Mouse (Mus musculus): ENCODE measurements around the gene Sgf29. TPM values are rescaled to one million over a fixed set of nuclear protein-coding genes. Genes with fewer than 3 reads are reported as not detected.

Gene Sgf29
- polyA plus RNA-seq, 1 experiment: 31.4 TPM

GRCm38 (mm10) chr7:126696303-126696702 lies 47.2 kb downstream of the Sgf29 start:
- peaks cover 25% of the 10 kb centered on the region for H3K36me3 ChIP-seq (ENCODE audit: control insufficient read depth, insufficient read depth, low read length)
- TF ChIP-seq POLR2A (IDR thresholded peaks at IDR 0.05; ENCODE audit: low read depth, low read length): no peak
- no peak for TF ChIP-seq CTCF (IDR thresholded peaks at IDR 0.05; ENCODE audit: extremely low read depth, insufficient read depth, insufficient read length, insufficient replicate concordance)
- DNase-seq (ENCODE audit: low read depth in 1 of 2, low spot score in 2 of 2): no peak
- peak overlapping the region; percentile 93 for H3K4me3 ChIP-seq (ENCODE audit: extremely low read depth, insufficient read depth, insufficient read length)
- H3K27me3 ChIP-seq (ENCODE audit: control insufficient read depth, insufficient read depth, low read length): no peaks in the 10 kb centered on the region
- 5% methylated on average over 17 of the region's 17 CpGs for WGBS
- H3K27ac ChIP-seq (ENCODE audit: insufficient read depth, low read length): peak overlapping the region; percentile 97
- H3K4me1 ChIP-seq (ENCODE audit: control insufficient read depth, insufficient read depth, insufficient read length): peaks cover 14% of the 10 kb centered on the region

GRCm38 (mm10) chr7:126696886-126697285 lies 47.8 kb downstream of the Sgf29 start:
- peaks cover 18% of the 10 kb centered on the region for H3K4me1 ChIP-seq (ENCODE audit: control insufficient read depth, insufficient read depth, insufficient read length)
- 62% methylated on average over 3 of the region's 3 CpGs for WGBS
- H3K4me3 ChIP-seq (ENCODE audit: extremely low read depth, insufficient read depth, insufficient read length): peak overlapping the region; percentile 93; the same call in 1 of the 2 replicates
- H3K36me3 ChIP-seq (ENCODE audit: control insufficient read depth, insufficient read depth, low read length): peaks cover 31% of the 10 kb centered on the region
- 0 out of 2 replicates have a peak overlapping the region, but pooled peaks have one; percentile 97 for H3K27ac ChIP-seq (ENCODE audit: insufficient read depth, low read length)
- TF ChIP-seq CTCF (IDR thresholded peaks at IDR 0.05; ENCODE audit: extremely low read depth, insufficient read depth, insufficient read length, insufficient replicate concordance) (no peak), POLR2A (IDR thresholded peaks at IDR 0.05; ENCODE audit: low read depth, low read length) (no peak)
- no peak for DNase-seq (ENCODE audit: low read depth in 1 of 2, low spot score in 2 of 2)
- no peaks in the 10 kb centered on the region for H3K27me3 ChIP-seq (ENCODE audit: control insufficient read depth, insufficient read depth, low read length)

GRCm38 (mm10) chr7:126697838-126698237 lies 48.7 kb downstream of the Sgf29 start:
- Histone ChIP-seq H3K4me3 (ENCODE audit: extremely low read depth, insufficient read depth, insufficient read length) (no peak overlapping the region), H3K27ac (ENCODE audit: insufficient read depth, low read length) (0 out of 2 replicates have a peak overlapping the region, but pooled peaks have one; percentile 26)
- DNase-seq (ENCODE audit: low read depth in 1 of 2, low spot score in 2 of 2): no peak

GRCm38 (mm10) chr7:126700063-126701015 lies 51.2 kb downstream of the Sgf29 start:
- no peak for TF ChIP-seq CTCF (IDR thresholded peaks at IDR 0.05; ENCODE audit: extremely low read depth, insufficient read depth, insufficient read length, insufficient replicate concordance)
- no peak for TF ChIP-seq POLR2A (IDR thresholded peaks at IDR 0.05; ENCODE audit: low read depth, low read length)
- peaks cover 21% of the 10 kb centered on the region for H3K4me1 ChIP-seq (ENCODE audit: control insufficient read depth, insufficient read depth, insufficient read length)
- WGBS: 81% methylated on average over 25 of the region's 25 CpGs
- peaks cover 46% of the 10 kb centered on the region for H3K36me3 ChIP-seq (ENCODE audit: control insufficient read depth, insufficient read depth, low read length)
- peak overlapping the region; percentile 9; the same call in 1 of the 2 replicates for H3K4me3 ChIP-seq (ENCODE audit: extremely low read depth, insufficient read depth, insufficient read length)
- H3K27me3 ChIP-seq (ENCODE audit: control insufficient read depth, insufficient read depth, low read length): no peaks in the 10 kb centered on the region
- no peak for DNase-seq (ENCODE audit: low read depth in 1 of 2, low spot score in 2 of 2)
- peak overlapping the region; percentile 47 for H3K27ac ChIP-seq (ENCODE audit: insufficient read depth, low read length)

More at GRCm38 (mm10) chr7:126697838-126698237, 48.7 kb downstream of the Sgf29 start:
- Histone ChIP-seq H3K4me1 (ENCODE audit: control insufficient read depth, insufficient read depth, insufficient read length) (peaks cover 21% of the 10 kb centered on the region), H3K27me3 (ENCODE audit: control insufficient read depth, insufficient read depth, low read length) (no peaks in the 10 kb centered on the region), H3K36me3 (ENCODE audit: control insufficient read depth, insufficient read depth, low read length) (peaks cover 38% of the 10 kb centered on the region)
- WGBS: 74% methylated on average over 8 of the region's 8 CpGs
- TF ChIP-seq CTCF (IDR thresholded peaks at IDR 0.05; ENCODE audit: extremely low read depth, insufficient read depth, insufficient read length, insufficient replicate concordance): no peak
- no peak for TF ChIP-seq POLR2A (IDR thresholded peaks at IDR 0.05; ENCODE audit: low read depth, low read length)

- under 1% methylated on average over 11 of the region's 11 CpGs for WGBS
Measured at GRCm38 (mm10) chr7:126701070-126701469, 52.0 kb downstream of the Sgf29 start.

GRCm38 (mm10) chr7:126701559-126702357 lies 52.6 kb downstream of the Sgf29 start:
- Histone ChIP-seq H3K4me3 (ENCODE audit: extremely low read depth, insufficient read depth, insufficient read length) (peak overlapping the region; percentile 83), H3K4me1 (ENCODE audit: control insufficient read depth, insufficient read depth, insufficient read length) (peaks cover 23% of the 10 kb centered on the region), H3K27ac (ENCODE audit: insufficient read depth, low read length) (peak overlapping the region; percentile 100), H3K36me3 (ENCODE audit: control insufficient read depth, insufficient read depth, low read length) (peaks cover 46% of the 10 kb centered on the region), H3K27me3 (ENCODE audit: control insufficient read depth, insufficient read depth, low read length) (no peaks in the 10 kb centered on the region)
- peak in 1 of 2 experiments; percentile 44 for DNase-seq (ENCODE audit: low read depth in 1 of 2, low spot score in 2 of 2)
- WGBS: 31% methylated on average over 24 of the region's 24 CpGs
- TF ChIP-seq POLR2A (IDR thresholded peaks at IDR 0.05; ENCODE audit: low read depth, low read length) (no peak), CTCF (IDR thresholded peaks at IDR 0.05; ENCODE audit: extremely low read depth, insufficient read depth, insufficient read length, insufficient replicate concordance) (no peak)

More at GRCm38 (mm10) chr7:126701070-126701469, 52.0 kb downstream of the Sgf29 start:
- H3K27me3 ChIP-seq (ENCODE audit: control insufficient read depth, insufficient read depth, low read length): no peaks in the 10 kb centered on the region
- peak; percentile 86 to 93 for DNase-seq (ENCODE audit: low read depth in 1 of 2, low spot score in 2 of 2)
- TF ChIP-seq POLR2A (IDR thresholded peaks at IDR 0.05; ENCODE audit: low read depth, low read length): no peak
- TF ChIP-seq CTCF (IDR thresholded peaks at IDR 0.05; ENCODE audit: extremely low read depth, insufficient read depth, insufficient read length, insufficient replicate concordance): peak; percentile 93
- peak overlapping the region; percentile 83; the same call in 1 of the 2 replicates for H3K4me3 ChIP-seq (ENCODE audit: extremely low read depth, insufficient read depth, insufficient read length)
- peak overlapping the region; percentile 100 for H3K27ac ChIP-seq (ENCODE audit: insufficient read depth, low read length)
- H3K36me3 ChIP-seq (ENCODE audit: control insufficient read depth, insufficient read depth, low read length): peaks cover 46% of the 10 kb centered on the region
- H3K4me1 ChIP-seq (ENCODE audit: control insufficient read depth, insufficient read depth, insufficient read length): peaks cover 26% of the 10 kb centered on the region

All from spleen, adult 2 months (tissue).